Mouse (Mus musculus) heart, adult 2 months (tissue): ENCODE data around the gene Slc5a11. TPM values are rescaled to one million over a fixed set of nuclear protein-coding genes. Genes with fewer than 3 reads are reported as not detected.

Experiments used
- DNase-seq, 2 experiments: peaks; one replicate each; pipeline ENCODE4 v3.0.0; 2021
- H3K27ac ChIP-seq: fragments of 200-600 bp; 2 replicates; pipeline ENCODE4 v1.8.1; 2022
- H3K27me3 ChIP-seq: fragments of 200-500 bp; 2 replicates; pipeline ENCODE4 v1.6.1; 2012; ENCODE audit warnings: mild to moderate bottlenecking, low read length, inconsistent platforms, mixed read lengths; ENCODE audit not compliant: control insufficient read depth, insufficient read depth
- H3K36me3 ChIP-seq: fragments of 200-500 bp; 2 replicates; pipeline ENCODE4 v1.6.1; 2012; ENCODE audit warnings: low read length, inconsistent platforms; ENCODE audit not compliant: control insufficient read depth, insufficient read depth
- H3K4me1 ChIP-seq: fragments of 200-500 bp; 2 replicates; pipeline ENCODE4 v1.6.1; 2011; ENCODE audit warnings: low read length; ENCODE audit not compliant: control insufficient read depth, insufficient read depth
- H3K4me3 ChIP-seq: fragments of 200-600 bp; 2 replicates; pipeline ENCODE4 v1.8.1; 2022
- H3K79me2 ChIP-seq: fragments of 200-500 bp; replicated peaks from 2 replicates; pipeline ENCODE4 v1.6.1; 2012; ENCODE audit warnings: mild to moderate bottlenecking, inconsistent platforms, low read length, moderate library complexity, mixed read lengths; ENCODE audit not compliant: control insufficient read depth, insufficient read depth
- H3K9ac ChIP-seq: fragments of 200-500 bp; 2 replicates; pipeline ENCODE4 v1.6.1; 2012; ENCODE audit warnings: low read depth, mild to moderate bottlenecking, control low read depth, inconsistent platforms, low read length, mixed read lengths
- CTCF ChIP-seq: fragments of 200-600 bp; IDR thresholded peaks from 2 replicates; pipeline ENCODE4 v1.8.1; 2022; ENCODE audit warnings: antibody characterized with exemption, mild to moderate bottlenecking, moderate library complexity
- EP300 ChIP-seq: fragments of 200-500 bp; IDR thresholded peaks from 2 replicates; pipeline ENCODE4 v1.6.1; 2011; ENCODE audit warnings: low read depth, low read length, control low read depth; ENCODE audit not compliant: insufficient read depth
- POLR2A ChIP-seq: fragments of 200-500 bp; IDR thresholded peaks from 2 replicates; pipeline ENCODE4 v1.6.1; 2011; ENCODE audit warnings: mild to moderate bottlenecking, low read depth, low read length, control low read depth; ENCODE audit not compliant: insufficient read depth
- WGBS: fragments of 180-500 bp; shearing (Covaris S2); methylation state at CpG from one replicate; pipeline ENCODE4 v1.1.7; 2018; 5-methylcytosine and 5-hydroxymethylcytosine counted together
- intact Hi-C: fragments of 180-260 bp; cut with DNase I; formaldehyde crosslinking; loops from one replicate; pipeline ENCODE4 v1.15.1; 2025
- polyA plus RNA-seq: library from polyadenylated mRNA; depleted of rRNA; stranded (reverse); fragments of >200 nt; gene quantifications from 2 replicates; pipeline ENCODE4 v1.2.3, GENCODE M21; 2012
- total RNA-seq, 2 experiments: library from RNA; stranded (reverse); gene quantifications; 2 replicates each; pipeline ENCODE4 v1.2.3; 2021

Gene Slc5a11
- total and polyA plus RNA-seq, 3 experiments: 0.10 TPM; not detected in 2

- WGBS: 90% methylated on average over 3 of the region's 3 CpGs
- no peak for DNase-seq
- H3K27me3 ChIP-seq: no peaks in the 10 kb centered on the region
Observed at GRCm38 (mm10) chr7:123287903-123288302, 73.3 kb downstream of the Slc5a11 start.

GRCm38 (mm10) chr7:123289176-123289575, 74.6 kb downstream of the Slc5a11 start:
- no peak for DNase-seq
- no peak for TF ChIP-seq CTCF
- no peak for TF ChIP-seq EP300
- TF ChIP-seq POLR2A: no peak
- no peaks in the 10 kb centered on the region for H3K36me3 ChIP-seq
- H3K27ac ChIP-seq: no peak overlapping the region
- H3K27me3 ChIP-seq: no peaks in the 10 kb centered on the region
- H3K4me3 ChIP-seq: no peak overlapping the region
- H3K79me2 ChIP-seq: no peaks in the 10 kb centered on the region
- H3K4me1 ChIP-seq: no peaks in the 10 kb centered on the region
- intact Hi-C loops: no loop called here
- no peak overlapping the region for H3K9ac ChIP-seq
- 90% methylated on average over 4 of the region's 4 CpGs for WGBS

More at GRCm38 (mm10) chr7:123287903-123288302, 73.3 kb downstream of the Slc5a11 start:
- H3K9ac ChIP-seq: no peak overlapping the region
- H3K4me1 ChIP-seq: no peaks in the 10 kb centered on the region
- H3K4me3 ChIP-seq: no peak overlapping the region
- no peaks in the 10 kb centered on the region for H3K79me2 ChIP-seq
- H3K27ac ChIP-seq: no peak overlapping the region
- intact Hi-C loops: no loop called here
- TF ChIP-seq CTCF: no peak
- TF ChIP-seq POLR2A: no peak
- TF ChIP-seq EP300: no peak
- H3K36me3 ChIP-seq: no peaks in the 10 kb centered on the region

GRCm38 (mm10) chr7:123291942-123292341, 77.4 kb downstream of the Slc5a11 start:
- H3K36me3 ChIP-seq: no peaks in the 10 kb centered on the region
- no peak overlapping the region for H3K9ac ChIP-seq
- intact Hi-C loops: no loop called here

GRCm38 (mm10) chr7:123293898-123294297, 79.3 kb downstream of the Slc5a11 start:
- no peak overlapping the region for H3K4me3 ChIP-seq
- intact Hi-C loops: no loop called here
- WGBS: 92% methylated on average over 7 of the region's 7 CpGs
- H3K9ac ChIP-seq: no peak overlapping the region
- no peaks in the 10 kb centered on the region for H3K27me3 ChIP-seq
- no peaks in the 10 kb centered on the region for H3K36me3 ChIP-seq
- TF ChIP-seq POLR2A (no peak), EP300 (no peak), CTCF (no peak)
- H3K79me2 ChIP-seq: no peaks in the 10 kb centered on the region
- no peak overlapping the region for H3K27ac ChIP-seq
- no peak for DNase-seq
- no peaks in the 10 kb centered on the region for H3K4me1 ChIP-seq

More at GRCm38 (mm10) chr7:123291942-123292341, 77.4 kb downstream of the Slc5a11 start:
- Histone ChIP-seq H3K79me2 (no peaks in the 10 kb centered on the region), H3K4me1 (no peaks in the 10 kb centered on the region), H3K4me3 (no peak overlapping the region), H3K27me3 (no peaks in the 10 kb centered on the region), H3K27ac (no peak overlapping the region)
- TF ChIP-seq CTCF (no peak), EP300 (no peak), POLR2A (no peak)
- no peak for DNase-seq
- 89% methylated on average over 8 of the region's 8 CpGs for whole genome bisulfite sequencing

GRCm38 (mm10) chr7:123295423-123295822, 80.8 kb downstream of the Slc5a11 start:
- H3K27me3 ChIP-seq: no peaks in the 10 kb centered on the region
- no peaks in the 10 kb centered on the region for H3K4me1 ChIP-seq
- H3K79me2 ChIP-seq: no peaks in the 10 kb centered on the region
- H3K36me3 ChIP-seq: no peaks in the 10 kb centered on the region
- H3K27ac ChIP-seq: no peak overlapping the region
- no peak for TF ChIP-seq EP300
- TF ChIP-seq CTCF: peak; percentile 7; the same call in 1 of the 2 replicates
- H3K4me3 ChIP-seq: no peak overlapping the region
- WGBS: 83% methylated on average over 7 of the region's 7 CpGs
- no peak overlapping the region for H3K9ac ChIP-seq
- DNase-seq: no peak
- intact Hi-C loops: no loop called here

GRCm38 (mm10) chr7:123296097-123296496, 81.5 kb downstream of the Slc5a11 start:
- Histone ChIP-seq H3K4me1 (no peaks in the 10 kb centered on the region), H3K9ac (no peak overlapping the region), H3K27ac (no peak overlapping the region), H3K4me3 (no peak overlapping the region), H3K79me2 (no peaks in the 10 kb centered on the region), H3K36me3 (no peaks in the 10 kb centered on the region), H3K27me3 (no peaks in the 10 kb centered on the region)
- WGBS: 90% methylated on average over 6 of the region's 6 CpGs
- no peak for DNase-seq
- intact Hi-C loops: no loop called here
- TF ChIP-seq EP300 (no peak), POLR2A (no peak), CTCF (no peak)
